Mouse (Mus musculus) C2C12 (cell line): ENCODE data around the gene Ss18l2.

Source experiments
- CEBPB ChIP-seq: IDR thresholded peaks from one replicate; pipeline ENCODE4 v1.6.1; 2011; ENCODE audit warnings: low read depth, mild to moderate bottlenecking, control low read depth, moderate library complexity
- CTCF ChIP-seq: IDR thresholded peaks from one replicate; pipeline ENCODE4 v1.5.1; 2011; ENCODE audit not compliant: control insufficient read depth, insufficient read depth, insufficient read length
- FOSL1 ChIP-seq: IDR thresholded peaks from one replicate; pipeline ENCODE4 v1.8.0; 2011; ENCODE audit warnings: mild to moderate bottlenecking, low read length; ENCODE audit not compliant: poor library complexity, insufficient read depth, severe bottlenecking
- MAX ChIP-seq: IDR thresholded peaks from one replicate; pipeline ENCODE4 v1.6.1; 2011; ENCODE audit warnings: mild to moderate bottlenecking, control low read depth
- MYOD1 ChIP-seq: IDR thresholded peaks from one replicate; pipeline ENCODE4 v1.6.1; 2011; ENCODE audit warnings: low read depth; ENCODE audit not compliant: control insufficient read depth, insufficient read length
- USF1 ChIP-seq: IDR thresholded peaks from one replicate; pipeline ENCODE4 v1.6.1; 2011; ENCODE audit warnings: low read depth, mild to moderate bottlenecking, control low read depth, moderate library complexity

- TF ChIP-seq CTCF (no peak), CEBPB (no peak), FOSL1 (no peak), MYOD1 (no peak), MAX (no peak), USF1 (no peak)
Measured at GRCm38 (mm10) chr9:121681191-121681590, 28.9 kb upstream of the Ss18l2 start.
